Mouse (Mus musculus): ENCODE results near the gene Rpa1.
"Not testable (repeated sequence)": the region's sequence is repeated elsewhere in the genome, so short reads cannot be mapped to it uniquely, and the experiment has no call there.

Rpa1 gene

DNA sequence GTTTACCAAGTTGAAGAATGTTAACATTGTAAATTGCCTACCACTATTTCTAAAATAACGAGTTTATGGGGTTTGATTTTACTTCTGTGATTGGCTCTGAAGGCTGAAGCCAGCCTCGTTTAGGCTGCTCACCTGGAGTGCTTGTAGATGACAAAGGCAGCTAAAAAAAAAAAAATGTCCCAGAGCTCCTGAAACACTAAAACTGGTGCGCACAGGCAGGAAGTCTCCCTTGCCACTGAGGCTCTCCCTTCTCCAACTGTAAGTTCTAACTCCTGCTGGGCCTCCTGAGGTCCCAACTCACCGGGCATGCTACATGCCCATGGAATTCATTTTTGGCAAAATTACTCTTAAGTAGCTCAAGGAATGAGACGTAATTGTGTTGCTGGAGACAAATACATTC, 28.9 kb downstream of the Rpa1 start:
- no peak for DNase-seq (ENCODE audit: low spot score in 2 of 2)

- no peak for DNase-seq (ENCODE audit: low spot score in 2 of 2)
These were observed 29.5 kb downstream of the Rpa1 start for GRCm38 (mm10) chr11:75318351-75319221.

GRCm38 (mm10) chr11:75313834-75314233, 34.3 kb downstream of the Rpa1 start:
- no peak for DNase-seq (ENCODE audit: low spot score in 2 of 2)

DNA sequence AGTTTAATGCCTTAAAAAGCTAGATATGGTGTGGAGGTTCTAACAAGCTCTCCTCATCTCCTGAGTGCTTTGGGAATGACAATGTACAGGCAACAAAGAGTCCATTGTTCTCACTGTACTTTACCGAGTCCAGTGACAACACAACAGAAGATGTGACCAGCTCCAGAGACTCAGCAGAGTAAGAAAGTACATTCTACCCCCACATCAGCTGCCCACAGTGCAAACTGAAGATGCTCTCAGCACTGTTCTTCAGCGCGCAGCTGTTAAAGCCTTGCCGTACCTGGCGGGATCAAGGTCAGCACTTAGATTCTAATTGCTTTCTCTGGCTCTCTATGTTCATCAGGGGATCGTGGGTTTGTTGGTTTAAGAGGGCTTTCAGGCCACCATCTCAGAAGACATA, 36.4 kb downstream of the Rpa1 start:
- no peak for DNase-seq (ENCODE audit: low spot score in 2 of 2)

DNA sequence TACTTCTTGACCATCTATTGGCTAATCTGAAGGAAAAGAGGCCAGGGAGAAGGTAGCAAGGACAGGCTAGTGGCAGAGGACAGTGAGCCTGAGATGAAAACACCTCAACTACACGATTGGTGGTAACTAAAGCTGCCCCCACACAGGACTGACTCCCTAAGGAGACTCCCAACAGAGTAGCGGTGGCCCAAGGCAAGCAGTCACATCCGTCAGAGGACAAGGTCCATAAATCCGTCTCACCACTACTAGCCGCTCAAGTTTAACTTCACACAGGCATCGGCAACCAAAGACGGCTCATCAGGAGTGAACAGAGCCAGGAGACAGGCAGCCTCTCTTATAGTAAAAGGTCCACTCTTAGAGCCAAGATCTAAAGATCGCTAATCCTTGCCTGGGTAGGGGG, 37.3 kb downstream of the Rpa1 start:
- no peak for DNase-seq (ENCODE audit: low spot score in 2 of 2)

- DNase-seq (ENCODE audit: low spot score in 2 of 2), result no peak
These were observed 39.5 kb downstream of the Rpa1 start for GRCm38 (mm10) chr11:75308650-75309049.

DNA sequence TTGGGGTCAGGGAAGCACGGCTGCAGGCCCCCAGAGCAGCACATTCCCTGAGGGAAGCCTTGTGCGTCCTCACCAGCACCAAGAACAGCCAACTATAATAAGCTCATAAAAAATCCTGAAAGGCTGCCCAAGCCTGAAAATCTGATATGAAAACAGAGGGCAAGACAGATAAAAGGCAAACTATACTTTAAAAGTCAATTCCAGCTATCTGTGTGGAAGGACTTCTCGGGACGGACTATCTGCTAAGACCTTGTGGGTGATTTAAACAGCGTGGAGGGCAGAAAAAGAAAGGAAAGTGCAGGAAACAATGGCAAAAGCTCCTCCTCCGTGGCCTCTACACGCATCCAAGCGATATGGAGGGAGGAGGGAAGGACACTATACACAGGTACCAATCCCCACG, 43.3 kb downstream of the Rpa1 start:
- no peak for DNase-seq (ENCODE audit: low spot score in 2 of 2)

GRCm38 (mm10) chr11:75300954-75301353, 47.2 kb downstream of the Rpa1 start:
- no peak for DNase-seq (ENCODE audit: low spot score in 2 of 2)

GRCm38 (mm10) chr11:75299786-75300185, 48.3 kb downstream of the Rpa1 start:
- no peak for DNase-seq (ENCODE audit: low spot score in 2 of 2)

GRCm38 (mm10) chr11:75298491-75298890, 49.6 kb downstream of the Rpa1 start:
- DNase-seq (ENCODE audit: low spot score in 2 of 2), result no peak

- no peak for DNase-seq (ENCODE audit: low spot score in 2 of 2)
These were observed 50.5 kb downstream of the Rpa1 start for GRCm38 (mm10) chr11:75297631-75298030.

DNA sequence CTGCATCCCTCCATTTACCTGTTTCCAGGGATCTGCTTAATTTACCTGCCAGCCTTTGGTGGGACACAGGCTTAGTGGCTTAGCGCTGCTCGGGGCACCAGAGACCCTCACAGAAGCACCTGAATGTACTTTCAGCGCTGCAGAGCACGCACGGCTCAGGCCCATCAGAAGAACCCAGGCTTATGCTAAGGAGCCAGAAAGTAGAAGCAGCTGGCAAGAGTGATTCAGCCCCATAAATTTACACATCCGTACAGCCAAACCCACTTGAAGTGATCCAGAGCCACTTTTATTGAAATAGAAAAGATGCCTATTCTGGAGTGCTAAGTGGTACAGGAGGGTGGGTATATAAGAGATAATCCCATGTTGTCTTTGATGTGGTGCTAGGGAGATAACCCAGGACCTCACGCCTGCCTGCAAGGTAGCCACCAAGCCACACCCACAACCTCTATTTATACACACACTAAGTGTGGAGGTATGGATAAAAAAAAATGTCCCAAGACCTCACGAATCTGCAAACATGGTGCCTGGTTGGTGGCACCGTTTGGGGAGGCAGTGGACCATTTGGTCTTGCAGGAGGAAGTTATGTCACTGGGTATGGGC, 51.6 kb downstream of the Rpa1 start:
- DNase-seq (ENCODE audit: low spot score in 2 of 2), result no peak

GRCm38 (mm10) chr11:75295534-75295933, 52.6 kb downstream of the Rpa1 start:
- not testable (repeated sequence) for DNase-seq (ENCODE audit: low spot score in 2 of 2)

DNA sequence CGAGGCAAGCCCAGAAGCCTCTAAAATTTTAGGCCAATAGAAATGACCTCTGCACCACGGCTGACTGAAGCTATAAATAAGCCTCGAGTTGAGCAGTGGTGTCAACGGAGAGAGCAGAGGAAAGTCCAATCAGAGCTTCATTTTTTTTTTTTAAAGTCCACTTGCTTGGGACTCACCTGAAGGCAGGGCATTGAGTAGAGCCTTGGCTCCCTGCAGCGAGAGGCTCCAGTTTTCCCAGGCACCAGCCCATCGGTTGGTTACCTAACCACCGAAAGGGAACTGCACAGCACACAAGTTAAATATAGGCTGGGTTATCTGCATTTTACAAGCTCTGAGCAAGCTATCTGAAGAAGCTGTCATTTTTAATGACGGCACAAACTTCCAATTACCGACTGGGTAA, 53.3 kb downstream of the Rpa1 start:
- no peak for DNase-seq (ENCODE audit: low spot score in 2 of 2)

DNA sequence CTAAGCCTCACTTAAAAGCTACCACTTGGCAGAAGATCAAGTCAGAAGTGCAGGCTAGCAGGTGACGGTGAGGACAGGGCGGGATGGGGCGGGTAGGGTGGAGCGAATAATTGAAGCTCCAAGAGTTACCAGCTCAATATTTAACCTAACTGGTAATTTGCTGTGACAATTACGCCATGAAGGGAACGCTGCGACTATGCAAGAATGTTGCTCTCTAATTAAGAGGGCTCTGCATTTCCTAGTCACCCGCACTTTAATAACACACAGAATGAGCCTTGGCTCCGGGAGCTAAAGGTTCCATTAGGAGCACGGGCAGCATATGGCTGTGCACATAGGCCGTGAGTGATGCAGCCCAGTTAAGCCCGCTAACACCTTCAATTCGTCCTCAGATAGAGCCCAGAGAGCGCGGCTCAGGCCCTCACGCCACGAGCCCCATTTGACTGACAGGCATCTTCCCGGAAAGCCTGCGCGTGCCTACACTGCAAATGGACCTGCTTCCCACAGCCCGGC, 54.2 kb downstream of the Rpa1 start:
- DNase-seq (ENCODE audit: low spot score in 2 of 2), result no peak

DNA sequence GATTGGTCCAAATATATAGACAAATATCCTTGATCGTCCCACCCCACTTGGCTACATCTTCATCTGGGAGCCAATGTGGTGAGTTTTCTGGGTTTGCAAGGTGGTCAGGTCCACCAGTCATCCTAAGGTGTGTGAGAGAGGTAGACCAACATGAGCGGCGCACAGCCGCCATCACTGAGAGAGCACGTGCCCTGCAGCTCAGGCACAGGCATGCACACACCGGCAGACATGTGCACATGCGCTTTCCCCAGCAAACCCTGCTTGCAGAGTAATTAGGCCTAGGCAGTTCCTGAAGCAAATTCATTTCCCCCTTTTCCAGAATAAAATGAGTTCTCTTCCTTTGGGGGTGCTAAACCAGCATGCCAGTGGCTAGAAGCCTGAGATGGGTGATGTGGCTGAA, 55.8 kb downstream of the Rpa1 start:
- no peak for DNase-seq (ENCODE audit: low spot score in 2 of 2)

DNA sequence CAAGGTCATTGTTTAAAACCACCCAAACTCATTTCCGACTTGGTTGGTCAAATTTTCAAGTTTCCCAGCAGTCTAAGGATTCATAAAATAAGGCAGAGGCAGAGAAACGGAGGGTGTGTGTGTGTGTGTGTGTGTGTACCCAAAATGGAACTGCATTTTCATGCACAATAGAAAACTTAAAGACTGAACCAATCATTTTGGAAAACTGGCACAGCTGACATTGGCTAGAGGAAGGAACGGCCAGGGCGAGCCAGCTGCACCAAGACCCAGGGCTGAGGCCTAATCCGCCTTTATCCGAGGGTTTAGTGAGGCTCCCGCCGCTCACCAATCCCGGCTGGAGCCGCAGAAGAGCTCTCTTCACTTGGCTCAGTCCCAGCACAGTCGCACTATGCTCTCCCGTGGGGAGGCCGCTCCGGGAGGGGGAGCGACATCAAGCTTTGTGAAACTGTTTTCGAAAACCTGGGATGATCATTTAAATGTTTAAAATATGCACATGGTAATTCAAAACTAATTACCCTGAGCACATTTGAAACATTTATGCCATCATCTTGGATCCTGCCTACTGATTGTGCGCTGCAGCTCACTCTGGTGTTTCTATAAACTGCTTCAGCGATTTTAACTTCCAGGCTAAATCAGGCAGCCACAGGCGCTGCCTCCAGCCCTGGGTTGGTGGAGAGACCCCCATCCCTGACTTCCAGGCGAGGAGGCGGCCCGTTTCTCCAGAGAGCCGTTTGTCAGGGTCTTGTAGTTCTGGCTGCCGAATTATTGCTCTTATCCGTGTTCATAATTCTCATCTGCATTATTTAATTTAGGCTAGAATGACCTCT, 56.5 kb downstream of the Rpa1 start:
- DNase-seq (ENCODE audit: low spot score in 2 of 2), result peak; percentile 62 to 67

- DNase-seq (ENCODE audit: low spot score in 2 of 2), result peak; percentile 70 to 87
These were observed 57.4 kb downstream of the Rpa1 start for GRCm38 (mm10) chr11:75290566-75291271.

DNA sequence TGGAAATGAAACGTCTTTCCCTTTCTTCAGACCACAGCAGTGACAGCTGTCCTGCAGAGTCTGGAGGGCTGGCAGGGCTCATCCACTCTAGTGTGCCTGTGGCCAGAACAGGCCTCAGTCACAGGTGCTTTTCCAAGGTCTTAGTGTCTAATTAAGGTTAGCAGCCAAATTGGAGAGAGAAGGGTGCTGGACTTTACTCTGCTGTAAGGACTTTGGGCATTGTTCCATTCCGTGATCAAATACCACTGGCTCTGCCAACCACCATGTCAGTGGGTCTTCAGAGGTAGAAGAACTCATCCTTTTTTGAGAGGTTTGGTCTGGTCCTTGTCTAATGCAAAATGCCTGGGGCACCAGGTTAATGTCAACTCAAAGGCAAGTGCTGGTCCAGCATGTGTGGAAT, 59.0 kb downstream of the Rpa1 start:
- DNase-seq (ENCODE audit: low spot score in 2 of 2), result no peak

DNA sequence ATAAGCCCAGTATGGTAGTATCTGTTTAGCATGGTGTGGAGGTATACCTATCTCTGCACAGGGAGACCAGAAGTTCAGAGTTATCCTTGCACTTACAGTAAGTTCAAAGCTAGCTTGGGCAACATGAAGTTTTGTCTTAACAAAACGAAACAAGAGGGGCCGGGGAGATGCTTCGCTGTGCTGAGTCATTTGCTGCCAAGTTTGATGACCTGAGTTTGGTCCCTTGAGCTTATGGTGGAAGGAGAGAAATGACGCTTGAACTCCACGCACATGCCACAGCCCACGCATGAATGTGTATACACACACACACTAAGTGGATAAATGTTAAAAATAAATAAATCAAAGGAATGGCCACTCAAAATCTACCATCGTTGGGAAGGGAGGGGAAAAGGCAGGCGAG, 59.6 kb downstream of the Rpa1 start:
- no peak for DNase-seq (ENCODE audit: low spot score in 2 of 2)

DNA sequence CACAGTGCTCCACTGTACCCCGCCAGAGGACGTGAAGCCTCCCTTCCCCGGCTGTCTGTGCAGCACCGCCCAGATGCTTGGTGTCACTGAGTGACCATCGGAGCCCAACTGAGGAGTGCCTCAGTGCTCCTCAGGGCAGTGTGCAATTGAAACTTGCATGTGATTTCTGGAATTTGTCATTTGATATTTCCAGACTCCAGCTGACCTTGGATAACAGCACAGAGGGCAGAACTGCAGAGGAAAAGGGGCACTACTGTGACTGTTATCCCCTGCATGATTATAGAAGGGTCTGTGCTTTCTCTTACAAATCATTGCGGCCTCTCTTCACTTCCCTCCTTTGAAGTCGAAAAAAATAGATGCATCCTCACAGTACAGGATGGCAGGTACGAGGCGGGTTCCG, 60.2 kb downstream of the Rpa1 start:
- no peak for DNase-seq (ENCODE audit: low spot score in 2 of 2)

DNA sequence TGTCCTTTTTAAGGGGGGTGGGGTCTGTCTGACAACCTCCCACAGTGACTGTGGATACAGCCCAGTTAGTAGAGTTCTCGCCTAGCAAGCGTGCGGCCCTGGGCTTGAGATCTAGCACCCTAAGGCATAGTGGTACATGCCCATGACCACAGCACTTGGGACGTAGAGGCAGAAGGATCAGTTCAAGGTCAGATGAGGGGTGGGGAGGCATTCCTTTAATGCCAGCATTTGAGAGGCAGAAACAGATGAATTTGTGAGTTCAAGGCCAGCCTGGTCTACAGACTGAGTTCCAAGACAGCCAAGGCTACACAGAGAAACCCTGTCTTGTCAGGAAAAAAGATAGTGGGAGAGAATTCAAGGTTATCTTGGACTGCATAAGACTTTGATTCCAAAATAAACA, 61.3 kb downstream of the Rpa1 start:
- no peak for DNase-seq (ENCODE audit: low spot score in 2 of 2)

Data from frontal cortex, postnatal 10 days (tissue).